Mouse (Mus musculus) hindbrain, postnatal 0 days (tissue): Measurements from ENCODE around the gene Llgl2. TPM values are rescaled to one million over a fixed set of nuclear protein-coding genes. Genes with fewer than 3 reads are reported as not detected.
"Not testable (repeated sequence)": the region's sequence is repeated elsewhere in the genome, so short reads cannot be mapped to it uniquely, and the experiment has no call there.

ENCODE experiments used
- ATAC-seq: fragments of 200-750 bp; cut with Nextera tagmentation; 2 replicates; pipeline ENCODE4 v1.8.0; 2017; ENCODE audit warnings: mild to moderate bottlenecking, moderate TSS enrichment, moderate library complexity
- DNase-seq: peaks from one replicate; pipeline ENCODE4 v3.0.0-alpha.2; 2015; ENCODE audit warnings: low spot score
- H3K27ac ChIP-seq: fragments of 300-500 bp; sonication (generic); 2 replicates; pipeline ENCODE4 v1.5.1; 2014; ENCODE audit warnings: mild to moderate bottlenecking
- H3K27me3 ChIP-seq: fragments of 300-500 bp; sonication (generic); 2 replicates; pipeline ENCODE4 v1.6.1; 2014; ENCODE audit warnings: low read length, mixed read lengths; ENCODE audit not compliant: insufficient read depth
- H3K36me3 ChIP-seq: fragments of 300-500 bp; sonication (generic); 2 replicates; pipeline ENCODE4 v1.6.1; 2014; ENCODE audit warnings: low read length, mixed read lengths; ENCODE audit not compliant: insufficient read depth
- H3K4me1 ChIP-seq: fragments of 300-500 bp; sonication (generic); 2 replicates; pipeline ENCODE4 v1.6.1; 2014; ENCODE audit warnings: antibody characterized with exemption, low read length, mixed read lengths; ENCODE audit not compliant: insufficient read depth
- H3K4me2 ChIP-seq: fragments of 300-500 bp; sonication (generic); 2 replicates; pipeline ENCODE4 v1.6.1; 2014; ENCODE audit warnings: low read depth, mild to moderate bottlenecking, low read length, moderate library complexity, mixed read lengths
- H3K4me3 ChIP-seq: fragments of 300-500 bp; sonication (generic); 2 replicates; pipeline ENCODE4 v1.5.1; 2014; ENCODE audit warnings: low read length
- H3K9ac ChIP-seq: fragments of 300-500 bp; sonication (generic); replicated peaks from 2 replicates; pipeline ENCODE4 v1.6.1; 2014; ENCODE audit warnings: mild to moderate bottlenecking, low read length, moderate library complexity, mixed read lengths
- H3K9me3 ChIP-seq: fragments of 300-500 bp; sonication (generic); 2 replicates; pipeline ENCODE4 v1.6.1; 2016; ENCODE audit warnings: low read length, mixed read lengths
- CTCF ChIP-seq: IDR thresholded peaks from 2 replicates; pipeline ENCODE4 v1.5.1; 2016; ENCODE audit warnings: antibody characterized with exemption, control low read depth, low read depth
- WGBS: fragments of 180-500 bp; shearing (Covaris S2); extraction: QIAGEN DNeasy Blood & Tissue Kit; methylation state at CpG from one replicate; pipeline ENCODE4 v1.1.7; 2014; 5-methylcytosine and 5-hydroxymethylcytosine counted together
- polyA plus RNA-seq: library from polyadenylated mRNA; unstranded; fragments of >200 nt; fragmentation: Nextera tagmentation; extraction: Ambion mirVana; gene quantifications from 2 replicates; pipeline ENCODE4 v1.2.1, GENCODE M21; 2015
- total RNA-seq: library from RNA; depleted of rRNA; stranded (reverse); fragments of >200 nt; gene quantifications from 2 replicates; pipeline ENCODE4 v1.2.3, GENCODE M21; 2014

Gene Llgl2
- total and polyA plus RNA-seq, 2 experiments from 2014 or later = 1.5 to 2.1 TPM

DNA sequence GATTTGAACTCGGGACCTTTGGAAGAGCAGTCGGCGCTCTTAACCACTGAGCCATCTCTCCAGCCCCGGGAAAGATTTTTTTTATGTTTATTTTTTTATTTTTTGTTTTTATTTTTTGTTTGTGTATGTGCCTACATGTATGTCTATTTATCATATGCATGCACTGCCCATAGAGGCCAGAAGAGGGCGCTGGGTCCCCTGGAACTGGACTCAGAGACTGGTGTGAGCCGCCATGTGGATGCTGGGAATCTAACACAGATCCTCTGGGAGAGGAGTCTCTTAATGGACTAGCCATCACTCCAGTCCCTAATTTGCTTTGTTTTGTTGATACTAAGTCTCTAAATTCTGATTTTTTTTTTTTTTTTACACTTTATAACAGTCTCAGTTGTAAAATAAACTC lies 17.2 kb downstream of the Llgl2 start:
- no peak for ATAC-seq
- no peak overlapping the region for H3K9ac ChIP-seq
- H3K9me3 ChIP-seq = no peaks in the 10 kb centered on the region
- H3K36me3 ChIP-seq = no peaks in the 10 kb centered on the region
- no peak overlapping the region for H3K27ac ChIP-seq
- H3K4me3 ChIP-seq = no peak overlapping the region
- H3K4me2 ChIP-seq = no peak overlapping the region
- DNase-seq = no peak
- no peak; the same call in 1 of the 2 replicates for TF ChIP-seq CTCF
- no peaks in the 10 kb centered on the region for H3K27me3 ChIP-seq
- no peaks in the 10 kb centered on the region for H3K4me1 ChIP-seq
- 80% methylated on average over 6 of the region's 6 CpGs for WGBS

DNA sequence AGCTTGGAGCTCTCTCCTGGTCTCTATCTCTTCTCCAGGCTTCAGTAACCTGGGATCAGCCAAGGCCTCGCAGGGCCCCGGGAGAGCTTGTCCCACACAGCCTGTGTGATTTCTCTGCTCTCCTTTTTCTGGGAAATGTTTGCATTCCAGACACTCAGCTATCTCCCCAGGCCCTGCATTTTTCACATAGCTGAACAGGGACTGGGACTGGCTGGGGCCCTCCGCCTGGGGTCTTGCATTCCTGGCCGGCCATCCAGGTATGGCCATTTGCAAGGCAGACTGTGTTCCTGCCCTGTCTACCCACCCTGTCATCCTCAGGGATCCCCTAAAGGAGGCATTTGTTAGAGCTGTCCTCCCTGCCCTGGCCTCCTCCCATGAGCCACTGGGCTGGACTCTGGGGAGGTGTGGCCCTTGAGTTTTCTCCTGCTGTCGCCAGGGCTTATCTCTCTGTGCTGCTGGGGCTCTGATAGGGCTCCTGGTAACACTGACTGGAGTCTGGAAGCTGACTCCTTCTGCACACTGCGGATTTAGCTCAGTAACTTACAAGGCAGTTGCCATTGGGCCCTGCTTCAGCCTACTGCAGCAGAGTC lies 18.2 kb downstream of the Llgl2 start:
- H3K4me3 ChIP-seq = no peak overlapping the region
- DNase-seq = no peak
- no peak overlapping the region for H3K4me2 ChIP-seq
- no peak overlapping the region for H3K27ac ChIP-seq
- H3K9ac ChIP-seq = no peak overlapping the region
- H3K27me3 ChIP-seq = no peaks in the 10 kb centered on the region
- 34% methylated on average over 6 of the region's 6 CpGs for WGBS
- TF ChIP-seq CTCF = no peak
- no peaks in the 10 kb centered on the region for H3K36me3 ChIP-seq
- no peak for ATAC-seq
- no peaks in the 10 kb centered on the region for H3K9me3 ChIP-seq
- no peaks in the 10 kb centered on the region for H3K4me1 ChIP-seq

DNA sequence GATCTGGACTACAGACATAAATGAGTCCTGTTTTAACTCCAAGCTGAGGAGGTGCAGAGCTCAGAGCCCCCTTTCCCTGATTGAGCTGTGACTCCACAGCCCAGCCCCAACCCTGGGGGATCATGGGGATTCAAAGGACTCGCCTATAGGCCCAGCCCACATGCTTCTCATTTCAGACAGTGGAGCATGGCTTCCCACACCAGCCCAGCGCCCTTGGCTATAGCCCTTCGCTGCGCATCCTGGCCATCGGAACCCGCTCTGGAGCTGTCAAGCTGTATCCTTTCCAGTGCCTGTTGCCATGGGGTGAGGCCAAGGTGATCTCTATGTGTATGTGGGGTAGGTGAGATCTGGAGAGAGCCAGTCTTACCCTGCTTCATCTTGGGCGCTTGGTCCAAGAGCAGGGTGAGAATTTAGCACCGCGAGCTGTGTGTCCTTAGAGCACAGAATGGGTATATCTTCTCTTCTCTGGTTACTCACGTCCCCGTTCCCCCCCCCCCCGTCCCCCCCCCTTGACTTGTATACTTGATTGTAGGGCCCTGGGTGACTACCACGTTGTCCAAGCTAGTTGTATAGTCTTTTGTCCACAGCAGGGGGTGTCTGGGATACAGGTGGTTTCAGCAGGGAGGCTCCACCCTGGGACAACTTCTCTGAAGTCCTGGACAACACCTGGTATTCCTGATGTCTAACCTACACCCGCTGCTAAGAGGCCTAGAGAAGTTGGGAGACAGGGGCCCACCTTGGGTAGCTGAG lies 19.5 kb downstream of the Llgl2 start:
- no peaks in the 10 kb centered on the region for H3K9me3 ChIP-seq
- no peak overlapping the region for H3K27ac ChIP-seq
- no peak overlapping the region for H3K4me3 ChIP-seq
- H3K9ac ChIP-seq = no peak overlapping the region
- no peak for DNase-seq
- 81% methylated on average over 14 of the region's 14 CpGs for WGBS
- no peak overlapping the region for H3K4me2 ChIP-seq
- H3K36me3 ChIP-seq = no peaks in the 10 kb centered on the region
- TF ChIP-seq CTCF = no peak
- no peak for ATAC-seq
- no peaks in the 10 kb centered on the region for H3K27me3 ChIP-seq
- H3K4me1 ChIP-seq = no peaks in the 10 kb centered on the region

DNA sequence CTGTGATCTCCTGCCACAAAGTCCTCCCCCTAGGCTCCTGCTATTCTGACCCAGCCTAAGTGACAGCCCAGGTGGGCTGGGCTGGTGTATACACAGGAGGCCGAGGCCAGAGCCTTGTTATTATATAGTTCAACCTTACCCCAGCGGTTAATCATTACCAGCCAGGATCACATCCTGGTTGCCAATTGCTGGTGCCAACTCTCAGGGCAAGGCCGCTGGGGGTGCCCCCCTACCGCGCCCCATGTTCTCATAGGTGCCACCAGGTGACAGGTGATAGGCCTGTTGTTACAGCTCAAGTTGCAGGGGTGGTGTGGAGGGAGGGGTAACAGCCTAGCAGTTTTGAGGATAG lies 20.0 kb downstream of the Llgl2 start:
- DNase-seq (no peak), ATAC-seq (no peak)
- Histone ChIP-seq H3K4me2 (no peak overlapping the region), H3K4me3 (no peak overlapping the region), H3K9ac (no peak overlapping the region), H3K4me1 (no peaks in the 10 kb centered on the region), H3K27me3 (no peaks in the 10 kb centered on the region), H3K9me3 (no peaks in the 10 kb centered on the region), H3K36me3 (no peaks in the 10 kb centered on the region), H3K27ac (no peak overlapping the region)
- no peak for TF ChIP-seq CTCF
- 80% methylated on average over 5 of the region's 5 CpGs for WGBS

DNA sequence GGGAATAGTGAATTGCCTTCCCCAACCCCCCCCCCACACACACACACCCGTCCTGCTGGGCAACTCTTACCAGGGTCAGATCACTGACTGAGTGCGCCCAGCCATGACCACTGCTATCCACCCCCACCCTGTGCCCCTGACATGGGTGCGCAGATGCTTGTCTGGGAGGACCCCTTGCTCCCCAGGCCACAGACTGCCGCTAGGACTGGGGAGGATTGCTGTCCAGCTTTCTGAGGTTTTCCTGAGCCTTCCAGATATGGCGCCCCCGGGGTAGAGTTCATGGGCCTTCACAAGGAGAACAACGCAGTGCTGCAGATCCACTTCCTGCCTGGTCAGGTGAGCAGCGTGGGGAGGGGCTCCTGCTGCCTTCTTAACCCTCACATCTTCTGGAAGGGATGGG lies 20.4 kb downstream of the Llgl2 start:
- Histone ChIP-seq H3K4me2 (no peak overlapping the region), H3K9ac (no peak overlapping the region), H3K36me3 (no peaks in the 10 kb centered on the region), H3K9me3 (no peaks in the 10 kb centered on the region), H3K27me3 (no peaks in the 10 kb centered on the region), H3K4me3 (no peak overlapping the region), H3K4me1 (no peaks in the 10 kb centered on the region), H3K27ac (no peak overlapping the region)
- ATAC-seq (no peak), DNase-seq (no peak)
- no peak for TF ChIP-seq CTCF
- 80% methylated on average over 8 of the region's 8 CpGs for WGBS

DNA sequence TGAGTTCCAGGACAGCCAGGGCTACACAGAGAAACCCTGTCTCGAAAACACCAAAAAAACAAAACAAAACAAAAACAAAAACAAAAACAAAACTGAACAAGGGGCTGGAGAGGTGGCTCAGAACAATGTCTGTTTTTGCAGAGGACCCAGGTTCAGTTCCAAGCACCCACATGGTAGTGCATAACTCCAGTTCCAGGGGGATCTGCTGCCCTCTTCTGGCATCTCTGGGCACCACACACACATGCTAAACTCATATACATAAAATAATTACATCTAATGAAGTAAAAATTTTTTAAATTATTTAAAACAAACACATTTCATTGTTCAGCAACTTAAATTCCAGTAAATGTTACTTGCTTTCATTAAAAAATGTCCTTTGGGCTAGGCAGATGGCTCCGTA lies 22.0 kb downstream of the Llgl2 start:
- no peaks in the 10 kb centered on the region for H3K36me3 ChIP-seq
- no peak overlapping the region for H3K4me2 ChIP-seq
- WGBS = 95% methylated on average over 2 of the region's 2 CpGs
- no peaks in the 10 kb centered on the region for H3K9me3 ChIP-seq
- H3K4me1 ChIP-seq = no peaks in the 10 kb centered on the region
- TF ChIP-seq CTCF = no peak
- ATAC-seq (no peak), DNase-seq (no peak)
- no peaks in the 10 kb centered on the region for H3K27me3 ChIP-seq
- no peak overlapping the region for H3K27ac ChIP-seq
- H3K4me3 ChIP-seq = no peak overlapping the region
- no peak overlapping the region for H3K9ac ChIP-seq

DNA sequence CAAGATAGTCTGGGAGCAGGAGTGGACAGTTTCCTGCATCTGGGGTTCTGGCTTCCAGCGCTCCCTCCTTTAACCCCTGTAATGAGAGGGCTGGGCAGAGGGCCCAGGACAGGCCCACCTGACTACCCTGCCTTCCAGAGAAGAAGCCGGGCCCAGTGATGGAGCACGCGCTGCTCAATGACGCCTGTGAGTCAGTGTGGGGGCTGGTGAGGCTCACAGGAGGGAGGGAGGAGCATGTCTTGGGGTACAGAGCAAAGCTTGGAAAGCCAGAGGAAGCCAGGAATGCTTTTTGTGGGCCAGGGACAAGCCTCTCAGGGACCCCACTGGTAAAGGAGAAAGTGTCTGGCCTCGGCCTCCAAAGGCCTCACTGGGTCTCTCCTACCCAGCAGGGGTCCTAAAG lies 30.8 kb downstream of the Llgl2 start:
- Histone ChIP-seq H3K27ac (no peak overlapping the region), H3K4me2 (no peak overlapping the region), H3K27me3 (peaks cover 17% of the 10 kb centered on the region; the same call in 1 of the 2 replicates), H3K4me3 (no peak overlapping the region), H3K9ac (no peak overlapping the region), H3K9me3 (no peaks in the 10 kb centered on the region), H3K36me3 (no peaks in the 10 kb centered on the region), H3K4me1 (0 out of 2 replicates have a peak, but pooled peaks cover 4% of the 10 kb centered on the region)
- no peak for TF ChIP-seq CTCF
- 71% methylated on average over 6 of the region's 6 CpGs for WGBS
- no peak for ATAC-seq
- DNase-seq = no peak

DNA sequence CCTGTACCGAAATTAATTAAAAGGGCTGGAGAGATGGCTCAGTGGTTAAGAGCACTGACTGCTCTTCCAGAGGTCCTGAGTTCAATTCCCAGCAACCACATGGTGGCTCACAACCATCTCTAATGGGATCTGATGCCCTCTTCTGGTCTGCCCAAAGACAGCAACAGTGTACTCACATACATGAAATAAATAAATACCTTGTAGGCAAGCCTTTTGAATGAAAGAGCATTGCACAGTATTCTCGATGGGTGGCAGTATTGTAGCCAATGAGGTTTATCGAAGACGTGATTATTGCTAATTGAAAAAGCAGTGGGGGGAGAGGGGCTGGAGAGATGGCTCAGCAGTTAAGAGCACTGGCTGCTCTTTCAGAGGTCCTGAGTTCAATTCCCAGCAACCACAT lies 33.3 kb downstream of the Llgl2 start:
- H3K4me1 ChIP-seq, ATAC-seq, H3K36me3 ChIP-seq, DNase-seq, H3K9ac ChIP-seq, H3K4me2 ChIP-seq, H3K27ac ChIP-seq, H3K4me3 ChIP-seq, H3K9me3 ChIP-seq: not testable (repeated sequence)
- WGBS = 89% methylated on average over 4 of the region's 4 CpGs
- H3K27me3 ChIP-seq = peaks cover 31% of the 10 kb centered on the region
